Mouse (Mus musculus): Measurements from ENCODE around the gene Gm11595.
"Not testable (repeated sequence)": the region's sequence is repeated elsewhere in the genome, so short reads cannot be mapped to it uniquely, and the experiment has no call there.

Gene Gm11595

DNA sequence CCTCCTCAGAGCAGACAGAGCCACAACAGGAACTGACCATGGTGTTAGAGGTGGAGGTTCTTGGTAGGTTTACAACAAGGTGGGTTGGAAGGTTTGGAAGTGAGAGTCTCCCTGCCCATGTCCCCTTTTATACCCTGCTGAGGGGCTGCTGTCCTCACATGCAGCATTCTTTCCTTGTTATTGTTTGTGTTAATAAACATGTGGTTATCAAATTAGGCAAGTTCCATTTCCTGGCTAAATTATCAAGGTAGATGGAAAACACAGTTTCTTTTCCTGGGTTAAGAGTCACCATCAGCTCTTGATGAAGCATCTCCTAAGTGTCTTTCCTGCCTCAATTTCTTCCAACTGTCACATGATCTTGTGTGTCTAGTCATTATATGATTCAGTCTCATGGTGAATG lies at the start of gene Gm11595:
TSS of gene Gm11595 (minus strand) at position 101 of the 400 bp plus-strand sequence.
- not testable (repeated sequence) for DNase-seq (ENCODE audit: low spot score in 2 of 2)

DNA sequence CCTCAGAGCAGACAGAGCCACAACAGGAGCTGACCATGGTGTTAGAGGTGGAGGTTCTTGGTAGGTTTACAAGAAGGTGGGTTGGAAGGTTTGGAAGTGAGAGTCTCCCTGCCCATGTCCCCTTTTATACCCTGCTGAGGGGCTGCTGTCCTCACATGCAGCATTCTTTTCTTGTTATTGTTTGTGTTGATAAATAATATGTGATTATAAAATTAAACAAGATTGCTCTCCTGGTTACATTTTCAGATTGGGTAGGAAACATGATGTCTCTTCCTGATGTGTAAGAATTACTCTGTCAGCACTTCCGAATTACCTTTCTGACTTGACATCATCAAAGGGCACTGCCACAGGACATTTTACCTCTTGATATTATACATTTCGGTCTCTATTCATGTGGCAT lies 42.9 kb upstream of the Gm11595 start, which contains the start of gene Gm11564:
TSS of gene Gm11564 (minus strand) at position 101 of the 400 bp plus-strand sequence.
- not testable (repeated sequence) for DNase-seq (ENCODE audit: low spot score in 2 of 2)

GRCm38 (mm10) chr11:99809792-99810191 lies 37.1 kb upstream of the Gm11595 start, which contains the start of gene Krtap4-13:
Gene Krtap4-13 (minus strand): TSS chr11:99809892.
- not testable (repeated sequence) for DNase-seq (ENCODE audit: low spot score in 2 of 2)

DNA sequence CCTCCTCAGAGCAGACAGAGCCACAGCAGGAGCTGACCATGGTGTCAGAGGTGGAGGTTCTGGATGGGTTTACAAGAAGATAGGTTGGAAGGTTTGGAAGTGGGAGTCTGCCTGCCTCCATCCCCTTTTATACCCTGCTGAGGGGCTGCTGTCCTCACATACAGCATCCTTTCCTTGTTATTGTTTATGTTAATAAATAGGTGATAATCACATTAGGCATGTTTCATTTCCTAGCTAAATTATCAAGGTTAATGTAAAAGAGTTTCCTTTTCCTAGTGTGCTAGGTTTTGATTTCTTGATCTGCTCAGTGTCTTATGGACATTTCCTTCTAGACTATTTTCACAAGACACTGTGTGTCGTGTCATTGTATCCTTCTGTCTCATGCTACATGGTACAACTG lies 31.6 kb upstream of the Gm11595 start, which contains the start of gene Gm11554:
TSS of gene Gm11554 (minus strand) at position 101 of the 400 bp plus-strand sequence.
- not testable (repeated sequence) for DNase-seq (ENCODE audit: low spot score in 2 of 2)

DNA sequence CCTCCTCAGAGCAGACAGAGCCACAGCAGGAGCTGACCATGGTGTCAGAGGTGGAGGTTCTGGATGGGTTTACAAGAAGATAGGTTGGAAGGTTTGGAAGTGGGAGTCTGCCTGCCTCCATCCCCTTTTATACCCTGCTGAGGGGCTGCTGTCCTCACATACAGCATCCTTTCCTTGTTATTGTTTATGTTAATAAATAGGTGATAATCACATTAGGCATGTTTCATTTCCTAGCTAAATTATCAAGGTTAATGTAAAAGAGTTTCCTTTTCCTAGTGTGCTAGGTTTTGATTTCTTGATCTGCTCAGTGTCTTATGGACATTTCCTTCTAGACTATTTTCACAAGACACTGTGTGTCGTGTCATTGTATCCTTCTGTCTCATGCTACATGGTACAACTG lies 26.1 kb upstream of the Gm11595 start, which contains the start of gene Gm11569:
TSS of gene Gm11569 (minus strand) at position 101 of the 400 bp plus-strand sequence.
- DNase-seq (ENCODE audit: low spot score in 2 of 2): not testable (repeated sequence)

- DNase-seq (ENCODE audit: low spot score in 2 of 2): no peak
Observed at GRCm38 (mm10) chr11:99793367-99793766, 20.7 kb upstream of the Gm11595 start, which contains the start of gene Gm11596. Gene Gm11596 (minus strand): TSS chr11:99793467.

DNA sequence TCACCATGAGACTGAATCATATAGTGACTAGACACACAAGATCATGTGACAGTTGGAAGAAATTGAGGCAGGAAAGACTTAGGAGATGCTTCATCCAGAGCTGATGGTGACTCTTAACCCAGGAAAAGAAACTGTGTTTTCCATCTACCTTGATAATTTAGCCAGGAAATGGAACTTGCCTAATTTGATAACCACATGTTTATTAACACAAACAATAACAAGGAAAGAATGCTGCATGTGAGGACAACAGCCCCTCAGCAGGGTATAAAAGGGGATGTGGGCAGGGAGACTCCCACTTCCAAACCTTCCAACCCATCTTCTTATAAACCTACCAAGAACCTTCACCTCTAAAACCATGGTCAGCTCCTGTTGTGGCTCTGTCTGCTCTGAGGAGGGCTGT lies 12.2 kb upstream of the Gm11595 start, which contains the start of gene Krtap4-9:
TSS of gene Krtap4-9 (plus strand) at position 301 of the 400 bp plus-strand sequence.
- DNase-seq (ENCODE audit: low spot score in 2 of 2): not testable (repeated sequence)

DNA sequence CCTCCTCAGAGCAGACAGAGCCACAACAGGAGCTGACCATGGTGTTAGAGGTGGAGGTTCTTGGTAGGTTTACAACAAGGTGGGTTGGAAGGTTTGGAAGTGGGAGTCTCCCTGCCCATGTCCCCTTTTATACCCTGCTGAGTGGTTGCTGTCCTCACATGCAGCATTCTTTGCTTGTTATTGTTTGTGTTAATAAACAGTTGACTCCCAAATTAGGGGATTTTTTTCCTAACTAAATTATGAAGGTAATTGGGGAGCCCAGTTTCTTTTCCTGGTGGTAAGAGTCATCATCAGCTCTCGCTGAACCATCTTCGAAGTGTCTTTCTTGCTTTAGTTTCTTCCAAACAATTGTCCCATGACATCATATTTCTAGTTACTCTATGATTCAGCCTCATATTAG lies 7.9 kb upstream of the Gm11595 start, which contains the start of gene Krtap4-8:
TSS of gene Krtap4-8 (minus strand) at position 101 of the 400 bp plus-strand sequence.
- DNase-seq (ENCODE audit: low spot score in 2 of 2): no peak

DNA sequence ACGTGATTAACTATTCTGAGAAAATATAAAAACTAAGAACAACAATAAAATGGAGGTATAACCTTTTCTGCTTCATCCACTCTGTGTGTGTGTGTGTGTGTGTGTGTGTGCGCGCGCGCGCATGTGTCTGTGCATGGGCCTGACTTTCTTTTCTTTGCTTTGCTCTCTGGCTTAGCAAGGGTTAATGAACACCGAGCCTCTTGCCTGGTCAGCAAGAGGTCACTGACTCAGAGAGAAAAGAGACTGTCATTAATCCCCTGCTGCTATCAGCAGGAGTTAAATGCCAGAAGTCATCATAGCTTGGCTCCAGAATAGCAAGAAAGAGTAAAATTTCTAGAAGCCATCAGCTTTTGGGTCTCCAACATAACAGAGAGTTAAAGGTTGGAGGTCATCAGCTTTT lies 5.7 kb upstream of the Gm11595 start:
- DNase-seq (ENCODE audit: low spot score in 2 of 2): no peak

GRCm38 (mm10) chr11:99768410-99768809 lies 4.3 kb downstream of the Gm11595 start:
- DNase-seq (ENCODE audit: low spot score in 2 of 2): no peak

DNA sequence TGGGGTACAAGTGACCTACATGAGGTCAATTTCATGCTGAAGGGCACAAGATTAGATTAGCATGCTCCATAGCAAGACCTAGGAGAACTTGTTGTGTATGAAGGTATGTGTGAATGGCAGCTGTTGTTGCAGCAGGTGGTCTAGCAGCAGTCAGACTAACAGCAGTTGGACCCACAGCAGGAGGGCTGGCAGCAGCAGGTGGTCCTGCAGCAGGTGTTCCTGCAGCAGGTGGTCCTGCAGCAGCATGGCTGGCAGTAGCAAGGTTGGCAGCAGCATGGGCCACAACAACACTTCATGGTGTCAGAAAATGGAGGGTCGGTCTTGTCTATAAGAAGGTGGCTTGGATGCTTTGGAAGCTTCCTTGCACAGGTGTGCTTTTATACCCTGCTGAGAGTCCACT lies 13.8 kb downstream of the Gm11595 start:
- DNase-seq (ENCODE audit: low spot score in 2 of 2): no peak

- no peak for DNase-seq (ENCODE audit: low spot score in 2 of 2)
Observed at GRCm38 (mm10) chr11:99743985-99744384, 28.7 kb downstream of the Gm11595 start.

GRCm38 (mm10) chr11:99734190-99734589 lies 38.5 kb downstream of the Gm11595 start, which contains the start of gene Gm14180:
Gene Gm14180 (minus strand): TSS chr11:99734290.
- no peak for DNase-seq (ENCODE audit: low spot score in 2 of 2)

GRCm38 (mm10) chr11:99724061-99724460 lies 48.7 kb downstream of the Gm11595 start:
- DNase-seq (ENCODE audit: low spot score in 2 of 2): no peak

Data from spleen, postnatal 10 days (tissue).